Mouse (Mus musculus) hindbrain, postnatal 0 days (tissue): ENCODE measurements at regions not wholly inside any gene's neighbourhood (a gene's known extent, or its start where the extent isn't known, plus 50 kb on each side); places are given as distances from the start of the nearest gene placed in this dataset.

Source experiments
- ATAC-seq: fragments of 200-750 bp; cut with Nextera tagmentation; 2 replicates; pipeline ENCODE4 v1.8.0; 2017; ENCODE audit warnings: mild to moderate bottlenecking, moderate TSS enrichment, moderate library complexity
- DNase-seq: peaks from one replicate; pipeline ENCODE4 v3.0.0-alpha.2; 2015; ENCODE audit warnings: low spot score
- H3K27ac ChIP-seq: fragments of 300-500 bp; sonication (generic); 2 replicates; pipeline ENCODE4 v1.5.1; 2014; ENCODE audit warnings: mild to moderate bottlenecking
- H3K27me3 ChIP-seq: fragments of 300-500 bp; sonication (generic); 2 replicates; pipeline ENCODE4 v1.6.1; 2014; ENCODE audit warnings: low read length, mixed read lengths; ENCODE audit not compliant: insufficient read depth
- H3K36me3 ChIP-seq: fragments of 300-500 bp; sonication (generic); 2 replicates; pipeline ENCODE4 v1.6.1; 2014; ENCODE audit warnings: low read length, mixed read lengths; ENCODE audit not compliant: insufficient read depth
- H3K4me1 ChIP-seq: fragments of 300-500 bp; sonication (generic); 2 replicates; pipeline ENCODE4 v1.6.1; 2014; ENCODE audit warnings: antibody characterized with exemption, low read length, mixed read lengths; ENCODE audit not compliant: insufficient read depth
- H3K4me2 ChIP-seq: fragments of 300-500 bp; sonication (generic); 2 replicates; pipeline ENCODE4 v1.6.1; 2014; ENCODE audit warnings: low read depth, mild to moderate bottlenecking, low read length, moderate library complexity, mixed read lengths
- H3K4me3 ChIP-seq: fragments of 300-500 bp; sonication (generic); 2 replicates; pipeline ENCODE4 v1.5.1; 2014; ENCODE audit warnings: low read length
- H3K9ac ChIP-seq: fragments of 300-500 bp; sonication (generic); replicated peaks from 2 replicates; pipeline ENCODE4 v1.6.1; 2014; ENCODE audit warnings: mild to moderate bottlenecking, low read length, moderate library complexity, mixed read lengths
- H3K9me3 ChIP-seq: fragments of 300-500 bp; sonication (generic); 2 replicates; pipeline ENCODE4 v1.6.1; 2016; ENCODE audit warnings: low read length, mixed read lengths
- CTCF ChIP-seq: IDR thresholded peaks from 2 replicates; pipeline ENCODE4 v1.5.1; 2016; ENCODE audit warnings: antibody characterized with exemption, control low read depth, low read depth
- WGBS: fragments of 180-500 bp; shearing (Covaris S2); extraction: QIAGEN DNeasy Blood & Tissue Kit; methylation state at CpG from one replicate; pipeline ENCODE4 v1.1.7; 2014; 5-methylcytosine and 5-hydroxymethylcytosine counted together

DNA sequence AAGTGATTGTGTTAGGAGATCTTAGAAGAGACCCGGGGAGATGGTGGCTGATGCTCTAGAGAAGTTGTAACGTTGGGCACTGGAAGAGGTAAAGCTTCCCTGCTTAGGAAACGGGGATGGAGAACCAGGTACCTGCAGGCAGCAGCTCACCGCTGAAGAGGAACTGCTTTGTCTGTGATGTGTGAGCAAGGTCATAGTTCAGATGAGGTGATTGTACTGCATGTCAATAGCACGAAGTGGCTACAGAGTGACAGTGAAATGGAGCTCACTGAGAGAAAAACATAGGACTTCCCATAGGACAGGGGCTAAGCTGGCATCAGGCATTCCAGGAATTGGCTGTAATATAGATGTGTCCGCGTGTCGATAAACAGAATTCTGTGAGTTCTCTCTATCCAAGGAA, 205.1 kb upstream of the Tet2 start:
- 77% methylated on average over 8 of the region's 8 CpGs for WGBS
- ATAC-seq: no peak

GRCm38 (mm10) chr3:133750606-133751005, 205.7 kb upstream of the Tet2 start:
- Histone ChIP-seq H3K4me3 (no peak overlapping the region), H3K9me3 (no peaks in the 10 kb centered on the region), H3K4me2 (no peak overlapping the region), H3K9ac (no peak overlapping the region), H3K4me1 (peaks cover 10% of the 10 kb centered on the region), H3K27ac (no peak overlapping the region), H3K36me3 (no peaks in the 10 kb centered on the region), H3K27me3 (0 out of 2 replicates have a peak, but pooled peaks cover 5% of the 10 kb centered on the region)
- TF ChIP-seq CTCF: no peak
- DNase-seq (no peak), ATAC-seq (no peak)
- 81% methylated on average over 3 of the region's 3 CpGs for WGBS

More for the DNA sequence above, 205.1 kb upstream of the Tet2 start:
- Histone ChIP-seq H3K4me2 (no peak overlapping the region), H3K4me1 (peaks cover 9% of the 10 kb centered on the region), H3K36me3 (no peaks in the 10 kb centered on the region), H3K27me3 (0 out of 2 replicates have a peak, but pooled peaks cover 5% of the 10 kb centered on the region), H3K9me3 (no peaks in the 10 kb centered on the region), H3K27ac (no peak overlapping the region), H3K9ac (no peak overlapping the region), H3K4me3 (no peak overlapping the region)
- DNase-seq: no peak
- no peak for TF ChIP-seq CTCF

- DNase-seq: no peak
Observed at GRCm38 (mm10) chr3:133751011-133751410, 206.1 kb upstream of the Tet2 start.

DNA sequence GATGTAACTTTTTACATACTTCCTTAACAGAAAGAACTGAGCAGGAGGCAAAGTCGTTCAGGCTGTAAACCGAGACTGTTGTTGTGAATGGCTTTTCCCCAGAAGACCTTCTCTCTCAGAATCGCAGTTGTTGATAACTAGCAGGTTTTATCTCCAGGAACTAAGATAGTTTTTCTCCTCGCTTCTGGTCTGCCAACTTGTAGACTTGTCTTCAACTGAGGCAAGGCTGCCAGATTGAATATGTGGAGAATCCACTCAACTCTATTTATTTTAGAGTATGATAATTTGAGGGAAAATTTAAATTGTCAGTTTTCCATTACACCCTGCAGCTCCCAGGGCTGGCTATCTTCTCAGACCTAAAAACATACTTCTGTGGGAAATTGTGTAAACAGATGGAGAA, 206.6 kb upstream of the Tet2 start:
- 65% methylated on average over 4 of the region's 4 CpGs for WGBS
- peaks cover 10% of the 10 kb centered on the region for H3K4me1 ChIP-seq
- H3K4me3 ChIP-seq: no peak overlapping the region
- H3K9ac ChIP-seq: no peak overlapping the region
- H3K36me3 ChIP-seq: no peaks in the 10 kb centered on the region
- no peak overlapping the region for H3K4me2 ChIP-seq
- H3K9me3 ChIP-seq: no peaks in the 10 kb centered on the region
- no peak overlapping the region for H3K27ac ChIP-seq
- ATAC-seq (no peak), DNase-seq (no peak)
- TF ChIP-seq CTCF: no peak
- 0 out of 2 replicates have a peak, but pooled peaks cover 5% of the 10 kb centered on the region for H3K27me3 ChIP-seq

More at GRCm38 (mm10) chr3:133751011-133751410, 206.1 kb upstream of the Tet2 start:
- Histone ChIP-seq H3K27ac (no peak overlapping the region), H3K4me1 (peaks cover 10% of the 10 kb centered on the region), H3K4me3 (no peak overlapping the region), H3K4me2 (no peak overlapping the region), H3K27me3 (0 out of 2 replicates have a peak, but pooled peaks cover 5% of the 10 kb centered on the region), H3K9me3 (no peaks in the 10 kb centered on the region), H3K36me3 (no peaks in the 10 kb centered on the region), H3K9ac (no peak overlapping the region)
- WGBS: 42% methylated on average over 3 of the region's 3 CpGs
- ATAC-seq: no peak
- no peak for TF ChIP-seq CTCF

DNA sequence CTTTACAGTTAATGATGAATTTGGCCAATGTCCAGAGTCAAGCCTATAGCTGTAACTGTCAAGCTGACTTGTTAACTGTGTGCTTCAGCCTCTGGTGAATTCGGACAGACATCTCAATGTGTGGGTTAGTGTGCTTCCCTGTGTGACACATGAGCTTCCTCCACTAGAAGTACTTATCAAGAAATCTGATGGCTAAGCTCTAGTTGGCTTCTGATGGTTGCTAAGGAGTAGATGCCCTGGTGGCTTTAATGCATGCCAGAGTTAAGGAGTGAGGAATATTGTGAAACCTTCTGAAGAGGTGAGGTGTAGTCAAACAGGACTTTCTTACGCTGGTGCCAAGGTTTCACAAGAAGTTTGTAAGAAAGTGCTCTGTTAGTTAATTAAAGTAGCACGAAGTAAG, 208.1 kb upstream of the Tet2 start:
- ATAC-seq (no peak), DNase-seq (no peak)
- no peak overlapping the region for H3K4me3 ChIP-seq
- no peak overlapping the region for H3K9ac ChIP-seq
- H3K27ac ChIP-seq: no peak overlapping the region
- 71% methylated on average over 3 of the region's 3 CpGs for WGBS
- H3K27me3 ChIP-seq: 0 out of 2 replicates have a peak, but pooled peaks cover 5% of the 10 kb centered on the region
- no peaks in the 10 kb centered on the region for H3K9me3 ChIP-seq
- TF ChIP-seq CTCF: no peak
- H3K4me1 ChIP-seq: peaks cover 10% of the 10 kb centered on the region
- no peaks in the 10 kb centered on the region for H3K36me3 ChIP-seq
- no peak overlapping the region for H3K4me2 ChIP-seq

- 0 out of 2 replicates have a peak, but pooled peaks cover 5% of the 10 kb centered on the region for H3K27me3 ChIP-seq
- peak overlapping the region; percentile 13; the same call in 1 of the 2 replicates for H3K4me3 ChIP-seq
- no peak overlapping the region for H3K27ac ChIP-seq
- 13% methylated on average over 14 of the region's 14 CpGs for WGBS
- no peaks in the 10 kb centered on the region for H3K36me3 ChIP-seq
- no peaks in the 10 kb centered on the region for H3K9me3 ChIP-seq
- ATAC-seq: peak; percentile 58
- H3K9ac ChIP-seq: 0 out of 2 replicates have a peak overlapping the region, but pooled peaks have one; percentile 3
- peaks cover 10% of the 10 kb centered on the region for H3K4me1 ChIP-seq
- peak; percentile 73 for DNase-seq
- TF ChIP-seq CTCF: no peak
- H3K4me2 ChIP-seq: peak overlapping the region; percentile 51
Observed at GRCm38 (mm10) chr3:133754006-133754910, 209.3 kb upstream of the Tet2 start.
